Mouse (Mus musculus): ENCODE results near the gene Rps28.
"Not testable (repeated sequence)": the region's sequence is repeated elsewhere in the genome, so short reads cannot be mapped to it uniquely, and the experiment has no call there.

The Rps28 gene

GRCm38 (mm10) chr17:33824084-33824996 lies at the start of gene Rps28, which contains the start of gene Ndufa7:
Rps28 (minus strand) TSS chr17:33824562.
Ndufa7 (plus strand) TSS chr17:33824572.
- peak; percentile 99 for DNase-seq (ENCODE audit: low read depth, low spot score)

DNA sequence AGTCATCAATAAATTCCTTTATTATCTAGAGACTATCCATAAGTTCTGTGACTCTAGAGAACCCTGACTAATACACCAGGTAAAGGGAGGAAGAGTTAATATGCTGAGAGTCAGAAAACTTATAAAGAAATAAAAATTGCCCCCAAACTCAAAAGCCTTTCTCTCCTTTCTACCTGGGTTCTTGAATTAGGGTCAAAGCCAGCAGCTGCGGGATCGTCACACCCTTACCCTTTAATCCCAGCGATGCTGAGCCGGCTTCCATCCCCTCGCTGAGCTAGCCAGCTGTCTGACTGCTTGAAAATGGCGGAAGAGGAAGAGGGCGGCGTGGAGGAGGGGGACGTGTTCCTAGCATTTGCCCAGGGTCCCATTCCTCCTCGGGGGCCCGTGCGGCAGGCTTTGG lies 49.2 kb upstream of the Rps28 start, which contains the start of gene Gm7029:
Gene Gm7029, plus strand, starts transcription at position 301 of the 400 bp plus-strand sequence.
- DNase-seq (ENCODE audit: low read depth, low spot score) = not testable (repeated sequence)

DNA sequence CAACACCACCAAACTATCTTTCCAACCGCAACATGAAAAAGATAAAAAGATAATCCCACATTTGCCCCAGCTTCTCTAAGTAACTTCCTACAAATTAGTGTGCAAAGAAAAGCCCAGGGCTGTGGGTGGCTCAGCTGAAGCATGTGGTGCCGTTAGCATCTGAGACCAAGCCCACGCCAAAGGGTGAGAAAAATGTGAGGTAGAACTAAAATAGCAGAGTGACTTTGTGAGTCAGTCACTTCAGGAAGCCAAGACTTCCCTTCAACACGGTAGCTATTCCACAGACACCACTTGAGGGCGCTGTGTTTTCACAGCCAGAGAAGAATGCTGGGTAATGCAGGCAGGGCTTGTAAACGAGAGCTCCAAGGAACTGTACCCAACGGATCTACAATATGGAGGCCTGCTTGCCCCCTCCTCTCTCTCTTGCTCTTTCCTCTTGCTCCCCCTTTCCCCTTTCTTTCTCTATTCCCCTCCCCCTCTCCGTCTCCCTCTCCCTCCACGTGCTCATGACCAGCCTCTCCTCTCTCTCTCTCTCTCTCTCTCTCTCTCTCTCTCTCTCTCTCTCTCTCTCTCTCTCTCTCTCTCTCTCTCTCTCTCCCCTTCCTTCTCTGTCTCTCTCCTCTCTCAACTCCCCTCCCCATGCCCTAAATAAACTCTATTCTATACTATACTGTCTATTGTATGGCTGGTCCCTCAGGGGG lies 41.1 kb upstream of the Rps28 start:
- peak; percentile 30 for DNase-seq (ENCODE audit: low read depth, low spot score)

DNA sequence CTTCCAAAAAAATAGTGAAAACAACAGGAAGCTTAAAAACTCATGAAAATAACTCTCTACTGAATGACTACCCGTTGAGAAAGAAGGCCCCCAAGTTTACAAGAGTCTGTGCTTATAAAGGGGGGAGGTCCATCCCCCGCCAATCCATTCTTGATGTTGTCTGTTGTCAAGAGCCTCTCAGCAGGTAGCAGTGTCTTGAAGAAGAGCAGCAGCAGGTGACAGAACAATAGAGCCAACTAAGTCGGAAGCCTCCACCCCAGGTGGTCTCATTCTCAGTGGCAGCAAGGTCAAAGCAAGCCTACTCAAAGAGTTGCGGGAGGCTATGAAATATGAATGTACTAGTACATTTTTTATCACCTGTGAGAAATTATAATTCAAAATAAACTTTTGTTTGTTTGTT lies 33.5 kb upstream of the Rps28 start:
- no peak for DNase-seq (ENCODE audit: low read depth, low spot score)

DNA sequence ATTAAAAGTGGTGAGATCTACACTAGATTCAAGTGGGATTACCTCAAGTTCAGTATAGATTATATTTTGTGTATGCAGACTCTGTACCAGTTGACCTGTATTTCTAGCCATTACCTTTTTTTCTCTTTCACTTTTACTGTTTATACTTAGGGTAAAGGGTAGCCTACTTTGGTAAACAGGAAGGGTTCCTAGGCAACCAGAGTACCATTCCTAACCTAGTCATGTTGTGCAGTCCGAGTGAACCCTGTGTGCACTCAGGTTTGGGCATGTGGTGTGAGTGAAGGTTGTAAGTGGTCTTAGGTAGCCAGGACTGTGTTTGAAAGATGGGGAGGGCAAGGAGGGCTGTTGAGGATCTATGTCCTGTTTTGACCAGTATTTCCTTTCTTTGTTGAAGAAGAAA lies 27.0 kb upstream of the Rps28 start:
- no peak for DNase-seq (ENCODE audit: low read depth, low spot score)

DNA sequence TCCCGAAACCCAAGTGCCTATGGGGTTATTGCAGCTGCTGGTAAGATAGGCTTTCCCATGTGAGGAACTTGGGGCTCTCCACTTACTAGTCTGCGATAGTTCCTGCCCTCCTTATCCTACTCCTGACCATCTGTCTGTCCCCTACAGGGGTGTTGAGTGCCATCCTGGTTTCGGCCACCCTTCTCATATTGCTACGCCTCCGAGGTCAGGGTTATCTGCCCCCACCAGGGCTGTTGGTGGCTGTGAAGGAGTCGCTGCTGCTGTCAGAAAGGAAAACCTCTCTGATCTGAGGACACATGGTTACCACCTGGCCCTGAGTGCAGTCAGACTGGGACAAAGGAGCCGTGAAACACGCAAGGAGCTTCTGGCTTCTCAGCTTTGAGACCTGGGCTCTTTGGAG lies 23.8 kb upstream of the Rps28 start:
- DNase-seq (ENCODE audit: low read depth, low spot score) = no peak

DNA sequence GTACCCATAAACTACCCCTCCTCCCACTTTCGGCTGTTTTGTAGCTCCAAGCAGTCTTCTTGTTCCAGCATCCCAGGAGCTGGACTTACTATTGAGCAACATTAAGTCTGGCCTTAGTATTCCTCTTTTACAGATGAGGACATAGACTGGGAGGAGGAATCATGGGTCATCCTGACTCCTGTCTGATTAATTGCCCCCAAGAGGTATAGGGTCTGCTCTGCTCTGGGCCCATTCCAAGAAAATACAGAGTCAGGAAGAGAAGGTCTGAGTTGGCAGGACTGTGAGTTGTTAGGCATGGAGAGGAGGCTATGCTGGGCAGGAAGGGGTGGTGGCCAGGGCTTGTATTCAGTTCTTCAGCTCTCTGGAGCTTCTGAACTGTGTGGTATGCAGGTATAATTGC lies 19.8 kb upstream of the Rps28 start:
- DNase-seq (ENCODE audit: low read depth, low spot score) = no peak

- DNase-seq (ENCODE audit: low read depth, low spot score) = peak; percentile 92
These were observed 18.8 kb upstream of the Rps28 start, which contains the start of gene Cd320 for GRCm38 (mm10) chr17:33842966-33843795. Cd320 (plus strand) TSS chr17:33843091.

- DNase-seq (ENCODE audit: low read depth, low spot score) = no peak
These were observed 5.2 kb upstream of the Rps28 start for GRCm38 (mm10) chr17:33829561-33829960.

GRCm38 (mm10) chr17:33828892-33829291 lies 4.5 kb upstream of the Rps28 start:
- no peak for DNase-seq (ENCODE audit: low read depth, low spot score)

GRCm38 (mm10) chr17:33826850-33827249 lies 2.5 kb upstream of the Rps28 start:
- peak; percentile 83 for DNase-seq (ENCODE audit: low read depth, low spot score)

DNA sequence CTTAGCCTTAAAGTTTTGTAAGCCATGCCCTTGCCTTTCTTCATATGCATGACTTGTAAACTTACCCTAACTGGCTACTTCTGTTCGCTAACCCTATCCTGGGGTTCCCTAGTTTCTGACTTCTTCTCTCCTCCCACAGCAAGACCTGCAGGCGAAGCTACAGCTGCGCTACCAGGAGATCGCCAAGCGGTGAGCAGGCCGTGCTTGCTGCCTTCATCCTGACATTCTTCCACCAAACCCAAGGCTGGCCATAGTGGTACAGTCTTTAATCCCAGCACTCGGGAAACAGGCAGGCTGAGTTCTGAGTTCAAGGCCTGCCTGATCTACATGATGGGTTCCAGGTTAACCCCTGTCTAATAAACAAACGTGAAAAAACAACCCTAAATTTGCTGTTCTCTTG lies 1.1 kb upstream of the Rps28 start:
- DNase-seq (ENCODE audit: low read depth, low spot score) = no peak

GRCm38 (mm10) chr17:33824997-33825330 lies 602 bp upstream of the Rps28 start:
- not testable (repeated sequence) for DNase-seq (ENCODE audit: low read depth, low spot score)

- DNase-seq (ENCODE audit: low read depth, low spot score) = not testable (repeated sequence)
These were observed 1.2 kb downstream of the Rps28 start for GRCm38 (mm10) chr17:33823171-33823570.

DNA sequence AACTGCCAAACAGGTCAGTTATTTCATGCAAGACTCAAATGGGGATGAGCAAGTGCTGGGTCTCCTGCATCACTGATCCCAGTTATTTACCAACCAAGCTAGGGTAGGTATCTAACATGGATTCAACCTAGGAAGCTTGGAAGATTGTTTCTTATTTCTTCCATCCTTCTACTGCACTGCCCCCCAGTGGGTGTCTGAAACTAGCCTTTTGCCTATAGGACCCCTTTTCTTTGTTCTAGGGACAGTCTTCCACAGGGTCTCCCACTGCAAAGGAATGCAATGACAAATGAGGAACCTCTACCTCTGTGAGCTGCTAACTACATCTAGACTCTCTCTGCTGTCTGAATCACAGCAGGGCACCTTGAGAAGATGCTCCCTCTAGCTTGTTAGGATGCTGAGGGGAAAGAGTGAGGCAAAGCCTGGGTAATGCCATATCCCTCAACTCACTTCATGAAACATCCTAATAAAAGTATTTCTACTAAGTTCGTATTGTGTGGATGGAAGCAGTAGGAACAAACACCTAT lies 1.9 kb downstream of the Rps28 start:
- no peak for DNase-seq (ENCODE audit: low read depth, low spot score)

GRCm38 (mm10) chr17:33817969-33818643 lies 6.3 kb downstream of the Rps28 start:
- no peak for DNase-seq (ENCODE audit: low read depth, low spot score)

- DNase-seq (ENCODE audit: low read depth, low spot score) = peak; percentile 97
These were observed 7.0 kb downstream of the Rps28 start for GRCm38 (mm10) chr17:33817184-33817968.

DNA sequence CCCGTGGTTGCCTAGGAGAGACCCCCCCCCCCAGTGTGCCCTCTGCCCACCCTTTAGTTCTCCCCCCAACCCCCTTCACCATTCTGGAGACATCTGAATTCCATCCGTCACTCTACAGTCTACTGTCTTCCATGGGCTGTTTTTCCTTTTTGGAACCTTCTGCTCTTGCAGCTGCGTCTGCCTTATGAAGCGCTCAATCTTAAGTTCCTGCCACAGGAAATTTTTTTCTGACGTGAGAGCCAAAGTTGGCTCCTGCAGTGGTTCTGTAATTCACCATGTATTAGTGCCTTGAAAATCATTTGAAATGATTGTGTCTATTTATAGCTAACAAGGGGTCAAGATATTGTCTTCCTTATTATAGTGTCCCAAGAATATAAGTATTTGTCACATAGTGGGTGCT lies 7.8 kb downstream of the Rps28 start:
- no peak for DNase-seq (ENCODE audit: low read depth, low spot score)

- DNase-seq (ENCODE audit: low read depth, low spot score) = no peak
These were observed 9.0 kb downstream of the Rps28 start for GRCm38 (mm10) chr17:33815399-33815798.

DNA sequence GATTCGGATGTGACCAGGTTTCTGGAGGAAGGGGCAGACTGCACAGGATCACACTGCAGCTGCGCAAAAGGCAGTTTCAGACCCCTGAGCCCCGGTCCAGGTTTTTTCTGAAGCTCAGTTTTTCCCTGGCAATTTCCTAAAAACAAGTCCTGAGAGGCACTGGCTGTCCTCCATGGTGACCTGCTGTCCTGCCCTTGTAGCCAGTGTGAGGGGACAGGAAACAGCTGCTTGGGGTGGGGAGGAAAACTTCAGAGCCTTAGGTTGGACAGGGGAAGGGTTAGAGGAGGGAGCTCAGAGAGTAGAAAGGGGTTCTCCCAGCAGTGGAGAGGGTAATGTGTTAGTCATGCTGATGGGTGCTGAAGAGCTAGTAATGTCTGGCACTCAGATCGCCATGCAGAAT lies 11.4 kb downstream of the Rps28 start:
- no peak for DNase-seq (ENCODE audit: low read depth, low spot score)

Measured in forelimb bud, embryonic 11.5 days (tissue).